Mouse (Mus musculus) MEL (cell line): ENCODE results near the gene Scn1b. TPM values are rescaled to one million over a fixed set of nuclear protein-coding genes. Genes with fewer than 3 reads are reported as not detected.

Experiments
- DNase-seq: peaks from one replicate; pipeline ENCODE4 v3.0.0; 2011; ENCODE audit warnings: low read depth, low spot score
- H3K27ac ChIP-seq: 2 replicates; pipeline ENCODE4 v1.5.1; 2012; ENCODE audit warnings: low read depth, mild to moderate bottlenecking, control low read depth, low read length, moderate library complexity; ENCODE audit not compliant: control insufficient read depth
- H3K27me3 ChIP-seq, 2 experiments: fragments of 150-350 bp in 1 of 2; sonication (generic) in 1 of 2; 2 replicates each; pipeline ENCODE4 v1.6.1; 2012; ENCODE audit warnings: low read length in 2 of 2, mild to moderate bottlenecking in 2 of 2, improper control_type of control experiment in 1 of 2, moderate library complexity in 1 of 2; ENCODE audit not compliant: insufficient read depth in 2 of 2, control insufficient read depth in 1 of 2
- H3K36me3 ChIP-seq, 2 experiments: 2 replicates each; pipeline ENCODE4 v1.6.1; 2012 to 2014; ENCODE audit warnings: low read length in 2 of 2, improper control_type of control experiment in 1 of 2, inconsistent platforms in 1 of 2, mild to moderate bottlenecking in 1 of 2; ENCODE audit not compliant: insufficient read depth in 2 of 2, control insufficient read depth in 1 of 2
- H3K4me1 ChIP-seq, 2 experiments: fragments of 150-350 bp in 1 of 2; sonication (generic) in 1 of 2; 2 replicates each; pipeline ENCODE4 v1.6.1; 2012; ENCODE audit warnings: low read length in 2 of 2, improper control_type of control experiment in 1 of 2, mild to moderate bottlenecking in 1 of 2; ENCODE audit not compliant: insufficient read depth in 2 of 2, control insufficient read depth in 1 of 2
- H3K4me3 ChIP-seq, 2 experiments: fragments of 150-350 bp in 1 of 2; sonication (generic) in 1 of 2; 2 replicates each; pipeline ENCODE4 v1.5.1; 2012; ENCODE audit warnings: low read depth in 2 of 2, low read length in 2 of 2, mild to moderate bottlenecking in 2 of 2, moderate library complexity in 2 of 2, control low read depth in 1 of 2, improper control_type of control experiment in 1 of 2; ENCODE audit not compliant: control insufficient read depth in 1 of 2, insufficient read depth in 1 of 2
- H3K79me2 ChIP-seq: 2 replicates; pipeline ENCODE4 v1.6.1; 2012; ENCODE audit warnings: mild to moderate bottlenecking, low read length, moderate library complexity; ENCODE audit not compliant: control insufficient read depth, poor library complexity, insufficient read depth
- H3K9ac ChIP-seq: 2 replicates; pipeline ENCODE4 v1.6.1; 2012; ENCODE audit warnings: low read depth, mild to moderate bottlenecking, control low read depth, low read length, moderate library complexity; ENCODE audit not compliant: control insufficient read depth, poor library complexity, severe bottlenecking
- H3K9me3 ChIP-seq: fragments of 150-350 bp; sonication (generic); replicated peaks from 2 replicates; pipeline ENCODE4 v1.6.1; 2012; ENCODE audit warnings: mild to moderate bottlenecking, low read length, improper control_type of control experiment, moderate library complexity; ENCODE audit not compliant: insufficient read depth
- BHLHE40 ChIP-seq: IDR thresholded peaks from 2 replicates; pipeline ENCODE4 v1.6.1; 2012; ENCODE audit warnings: low read depth, mild to moderate bottlenecking, inconsistent platforms, low read length, improper control_type of control experiment, borderline replicate concordance
- CHD1 ChIP-seq: IDR thresholded peaks from 2 replicates; pipeline ENCODE4 v1.6.1; 2012; ENCODE audit warnings: low read depth, mild to moderate bottlenecking, inconsistent platforms, low read length, improper control_type of control experiment
- CHD2 ChIP-seq: IDR thresholded peaks from 2 replicates; pipeline ENCODE4 v1.6.1; 2011; ENCODE audit warnings: low read length, improper control_type of control experiment
- E2F4 ChIP-seq: IDR thresholded peaks from 2 replicates; pipeline ENCODE4 v1.6.1; 2011; ENCODE audit warnings: low read depth, low read length, improper control_type of control experiment, borderline replicate concordance
- ETS1 ChIP-seq: IDR thresholded peaks from 2 replicates; pipeline ENCODE4 v1.6.1; 2012; ENCODE audit warnings: low read depth, mild to moderate bottlenecking, inconsistent platforms, low read length, improper control_type of control experiment, moderate library complexity
- GATA1 ChIP-seq: IDR thresholded peaks from 2 replicates; pipeline ENCODE4 v1.6.1; 2011; ENCODE audit warnings: low read depth, low read length, improper control_type of control experiment
- KAT2A ChIP-seq: conservative IDR thresholded peaks from 2 replicates; pipeline ENCODE4 v1.6.1; 2012; ENCODE audit warnings: low read depth, low read length, improper control_type of control experiment, inconsistent platforms
- MAX ChIP-seq: IDR thresholded peaks from 2 replicates; pipeline ENCODE4 v1.6.1; 2011; ENCODE audit warnings: low read length, improper control_type of control experiment
- MXI1 ChIP-seq: IDR thresholded peaks from 2 replicates; pipeline ENCODE4 v1.6.1; 2011; ENCODE audit warnings: mild to moderate bottlenecking, low read depth, low read length, improper control_type of control experiment
- MYB ChIP-seq: IDR thresholded peaks from 2 replicates; pipeline ENCODE4 v1.6.1; 2011; ENCODE audit warnings: mild to moderate bottlenecking, low read depth, low read length, improper control_type of control experiment
- MYC ChIP-seq: IDR thresholded peaks from 2 replicates; pipeline ENCODE4 v1.6.1; 2011; ENCODE audit warnings: low read depth, mild to moderate bottlenecking, low read length, improper control_type of control experiment, moderate library complexity
- NRF1 ChIP-seq: IDR thresholded peaks from 2 replicates; pipeline ENCODE4 v1.6.1; 2014; ENCODE audit warnings: low read depth, mild to moderate bottlenecking, inconsistent platforms, low read length, improper control_type of control experiment, moderate library complexity; ENCODE audit not compliant: poor library complexity, insufficient read depth, severe bottlenecking
- POLR2AphosphoS2 ChIP-seq: IDR thresholded peaks from 2 replicates; pipeline ENCODE4 v1.6.1; 2011; ENCODE audit warnings: low read length, improper control_type of control experiment
- POLR2AphosphoS5 ChIP-seq: IDR thresholded peaks from 2 replicates; pipeline ENCODE4 v1.6.1; 2012; ENCODE audit warnings: low read depth, borderline replicate concordance, mild to moderate bottlenecking, inconsistent platforms, low read length, moderate library complexity, mixed read lengths
- RCOR1 ChIP-seq: IDR thresholded peaks from 2 replicates; pipeline ENCODE4 v1.6.1; 2012; ENCODE audit warnings: low read depth, mild to moderate bottlenecking, inconsistent platforms, low read length, improper control_type of control experiment
- SMC3 ChIP-seq: IDR thresholded peaks from 2 replicates; pipeline ENCODE4 v1.6.1; 2011; ENCODE audit warnings: low read depth, low read length, improper control_type of control experiment
- TBP ChIP-seq: IDR thresholded peaks from 2 replicates; pipeline ENCODE4 v1.8.0; 2011; ENCODE audit warnings: low read depth, low read length, improper control_type of control experiment
- TCF12 ChIP-seq: IDR thresholded peaks from 2 replicates; pipeline ENCODE4 v1.6.1; 2014; ENCODE audit warnings: low read depth, mild to moderate bottlenecking, inconsistent platforms, low read length, improper control_type of control experiment, moderate library complexity
- ZNF384 ChIP-seq: IDR thresholded peaks from 2 replicates; pipeline ENCODE4 v1.6.1; 2012; ENCODE audit warnings: low read depth, mild to moderate bottlenecking, inconsistent platforms, low read length, improper control_type of control experiment
- polyA plus RNA-seq, 2 experiments: library from polyadenylated mRNA; stranded (reverse) in 1 of 2; unstranded in 1 of 2; fragments of >175 nt in 1 of 2; fragments of >200 nt in 1 of 2; gene quantifications; 2 replicates each; pipeline versions ENCODE4 v1.2.1 to v1.2.4; 2012; ENCODE audit warnings: low replicate concordance in 2 of 2, low read depth in 1 of 2; ENCODE audit not compliant: insufficient read length in 2 of 2, insufficient read depth in 1 of 2, missing spikeins in 1 of 2
- total RNA-seq: library from RNA; depleted of rRNA; stranded (reverse); fragments of 300-350 nt; gene quantifications from 2 replicates; pipeline ENCODE4 v1.2.3, GENCODE M21; 2012

Scn1b gene
- total and polyA plus RNA-seq, 3 experiments, result not detected

- no peaks in the 10 kb centered on the region for H3K9me3 ChIP-seq
- TF ChIP-seq MAX (no peak), GATA1 (no peak), TCF12 (no peak), MYB (no peak), POLR2AphosphoS2 (no peak), RCOR1 (no peak), CHD1 (no peak), SMC3 (no peak), CHD2 (no peak), MYC (no peak), NRF1 (no peak), E2F4 (no peak), ZNF384 (no peak), BHLHE40 (no peak), MXI1 (no peak), KAT2A (no peak), ETS1 (no peak), TBP (no peak), POLR2AphosphoS5 (no peak)
- H3K4me1 ChIP-seq, result no peaks in the 10 kb centered on the region
- DNase-seq, result no peak
- H3K36me3 ChIP-seq, result no peaks in the 10 kb centered on the region; a peak in 1 of 4 replicates
- no peak overlapping the region for H3K27ac ChIP-seq
- H3K4me3 ChIP-seq, result no peak overlapping the region
- no peak overlapping the region for H3K9ac ChIP-seq
- H3K79me2 ChIP-seq, result no peaks in the 10 kb centered on the region
- no peaks in the 10 kb centered on the region for H3K27me3 ChIP-seq
These were observed 3.4 kb upstream of the Scn1b start for GRCm38 (mm10) chr7:31130197-31130596.

DNA sequence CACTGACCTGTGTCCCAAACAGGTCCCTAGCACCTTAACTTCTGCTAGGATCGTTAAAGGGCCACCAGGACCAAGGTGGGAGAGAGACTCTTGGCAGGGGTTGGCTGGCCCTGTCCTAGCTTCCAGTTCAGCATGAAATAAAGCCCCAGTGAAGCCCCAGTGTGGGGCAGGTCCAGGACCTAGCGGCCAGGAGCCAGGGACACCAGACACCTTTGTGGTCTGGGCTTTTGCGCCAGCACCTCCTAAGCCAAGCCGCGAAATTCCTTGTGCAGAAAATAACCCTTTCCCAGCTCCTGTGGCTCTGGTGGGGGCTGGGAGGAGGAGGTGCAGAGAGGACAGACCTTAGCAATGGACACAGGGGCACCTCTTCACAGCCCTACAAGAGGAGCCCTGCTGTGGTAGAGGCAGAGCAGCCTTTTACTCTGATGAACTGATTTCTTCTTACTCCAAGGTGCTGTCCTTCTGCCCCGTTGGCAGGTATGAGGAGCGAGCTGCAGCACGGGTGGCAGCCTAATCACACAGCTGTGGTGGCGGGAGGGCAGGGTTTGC lies 1.4 kb upstream of the Scn1b start:
- TF ChIP-seq CHD2 (no peak), E2F4 (no peak), MAX (no peak)
- H3K9ac ChIP-seq, result no peak overlapping the region
- no peaks in the 10 kb centered on the region for H3K79me2 ChIP-seq
- H3K27me3 ChIP-seq, result no peaks in the 10 kb centered on the region
- H3K4me1 ChIP-seq, result no peaks in the 10 kb centered on the region
- no peak overlapping the region for H3K27ac ChIP-seq
- no peaks in the 10 kb centered on the region; a peak in 1 of 4 replicates for H3K36me3 ChIP-seq
- no peaks in the 10 kb centered on the region for H3K9me3 ChIP-seq
- no peak for DNase-seq
- H3K4me3 ChIP-seq, result no peak overlapping the region
